Mouse (Mus musculus) kidney, adult 2 months (tissue): Measurements from ENCODE around the gene Des.

Experiments
- CTCF ChIP-seq: fragments of 200-500 bp; conservative IDR thresholded peaks from 2 replicates; pipeline ENCODE4 v1.5.1; 2011; ENCODE audit warnings: low read depth, mild to moderate bottlenecking, control low read depth, low read length, moderate library complexity, mixed read lengths; ENCODE audit not compliant: insufficient read depth, insufficient read length
- POLR2A ChIP-seq: fragments of 200-500 bp; IDR thresholded peaks from one replicate; pipeline ENCODE4 v1.6.1; 2011; ENCODE audit warnings: low read depth, low read length, control low read depth

DNA sequence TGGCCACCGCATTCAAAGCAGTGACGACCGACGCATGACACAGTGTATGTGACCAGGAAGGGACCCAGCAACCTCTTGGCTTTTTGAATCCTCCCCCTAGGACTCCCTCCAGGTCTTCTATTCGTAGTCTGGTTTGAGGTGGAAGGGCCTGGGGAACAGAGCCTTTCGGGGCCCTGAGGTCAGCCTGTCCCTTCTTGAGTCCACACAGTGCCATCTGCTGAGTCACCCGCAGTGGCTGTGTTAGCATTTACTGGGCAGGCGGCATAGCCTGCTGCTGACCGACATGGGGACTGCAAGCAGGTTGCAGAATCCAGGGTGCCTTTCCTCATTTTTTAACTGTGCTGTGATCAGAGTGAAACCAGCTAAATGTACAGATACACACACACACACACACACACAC, 46.9 kb downstream of the Des start:
- TF ChIP-seq CTCF (no peak), POLR2A (no peak)
